Mouse (Mus musculus) embryonic stem cell, embryonic (primary cell): ENCODE data around the gene Ano10.
"Not testable (repeated sequence)": the region's sequence is repeated elsewhere in the genome, so short reads cannot be mapped to it uniquely, and the experiment has no call there.

Experiments
- CTCF ChIA-PET, 4 experiments: fragments of 300-600 bp in 2 of 4; fragments of 350-600 bp in 2 of 4; sonication (Branson Sonifier 250); formaldehyde crosslinking; loops; one replicate each; lab custom pipeline; 2022; ENCODE audit warnings: inconsistent platforms in 2 of 4; lab: Charles Lee
- POLR2A ChIA-PET, 4 experiments: fragments of 300-600 bp in 2 of 4; fragments of 350-600 bp in 2 of 4; sonication (Branson Sonifier 250); formaldehyde crosslinking; loops; one replicate each; lab custom pipeline; 2022; ENCODE audit warnings: antibody characterized with exemption in 4 of 4, inconsistent platforms in 1 of 4; lab: Charles Lee

Ano10 gene

DNA sequence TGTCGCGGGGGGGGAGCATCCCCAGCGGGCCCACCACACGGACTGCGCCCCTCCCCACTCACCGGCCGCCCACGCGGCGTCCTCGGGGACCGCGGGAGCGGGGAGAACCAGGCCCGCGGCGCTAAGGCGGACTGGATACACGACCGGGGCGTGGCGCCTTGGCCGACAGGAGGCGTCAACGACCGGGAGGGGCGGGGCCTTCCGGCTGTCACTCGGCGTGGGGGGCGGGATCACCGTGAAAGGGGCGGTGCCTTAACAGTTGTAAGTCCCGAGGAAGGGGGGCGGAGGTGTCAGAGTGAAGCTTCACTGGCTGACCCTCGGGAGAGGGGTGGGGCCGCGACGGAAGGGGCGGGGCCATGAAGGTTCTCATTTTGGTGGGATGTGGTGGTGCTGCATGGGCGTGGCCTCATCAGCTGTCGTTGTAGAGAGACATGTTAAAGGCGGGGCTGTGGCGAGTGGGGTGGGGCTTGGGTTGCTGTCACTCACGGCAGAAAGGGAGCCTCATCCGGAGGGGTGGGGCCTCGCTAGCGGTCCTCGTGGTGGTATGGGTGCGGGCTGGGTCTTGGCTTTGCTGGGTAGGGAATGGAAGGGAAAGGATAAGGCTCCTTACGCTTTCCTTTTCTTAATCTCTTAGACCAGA is at the start of gene Ano10:
Gene Ano10, minus strand, starts transcription at position 182 of the 640 bp plus-strand sequence.
- ChIA-PET CTCF (interaction anchor here in 2 of 4 experiments (0.6 to 1.5 kb wide), 8 partner anchors 9 to 652 kb away, joined by 3 to 11 read pairs (median 4); partner anchors contain the start of genes Lyzl4 (in 1 of the 2) and Vipr1 (in 1 of the 2)), POLR2A (interaction anchor here in 3 of 4 experiments (0.7 to 2.0 kb wide), 12 partner anchors 9 to 575 kb away, joined by 3 to 13 read pairs (median 4); partner anchors contain the start of genes Higd1a (in 1 of the 3) and Nktr (in 1 of the 3))

DNA sequence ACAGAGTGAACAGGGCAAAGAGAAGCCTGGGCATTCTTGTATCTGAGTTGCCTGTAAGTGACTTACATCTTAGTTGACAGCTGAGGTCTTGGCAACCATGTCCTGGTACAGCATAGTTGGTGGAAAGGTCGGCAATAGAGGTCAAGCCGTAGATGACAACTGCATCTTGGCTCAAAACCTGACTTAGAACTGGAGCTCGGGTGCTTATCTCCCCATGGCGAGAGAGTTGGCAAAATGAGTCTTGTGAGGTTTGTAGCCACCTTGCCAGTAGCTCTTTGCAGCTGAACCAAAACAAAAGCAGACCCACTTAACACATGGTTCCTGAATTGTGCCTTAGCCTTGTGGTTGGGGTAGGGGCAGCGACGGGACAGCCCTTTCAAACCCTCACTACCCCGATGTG is 49.2 kb upstream of the Ano10 start:
- CTCF ChIA-PET, result interaction anchor here in 1 of 4 experiments (1.0 kb wide), 1 partner anchor 282 kb away, joined by 4 read pairs; no protein-coding TSS in a partner anchor

DNA sequence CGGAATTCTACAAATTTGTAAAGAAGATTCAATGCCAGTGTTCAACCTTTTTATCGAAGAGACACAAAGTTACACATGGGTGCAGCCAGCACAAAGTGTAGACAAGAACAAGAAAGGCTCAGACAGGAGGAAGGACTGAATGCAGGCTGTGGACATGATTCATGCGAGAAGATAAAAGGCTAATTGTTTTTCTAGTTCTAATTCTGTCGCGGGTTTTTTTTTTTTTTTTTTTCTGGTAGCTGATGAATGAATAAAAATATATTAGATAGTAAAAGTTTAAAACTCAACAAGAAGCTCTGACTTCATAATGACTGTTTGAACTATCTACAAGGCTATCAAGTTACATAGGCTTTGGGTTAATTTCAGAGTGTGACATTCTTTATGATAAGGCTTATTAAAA is 45.7 kb upstream of the Ano10 start:
- POLR2A ChIA-PET, result no interaction called here
- CTCF ChIA-PET, result interaction anchor here in 1 of 4 experiments (0.6 kb wide), 2 partner anchors 270 to 585 kb away, joined by 5 to 9 read pairs; no protein-coding TSS in a partner anchor

More for the DNA sequence above, 49.2 kb upstream of the Ano10 start:
- POLR2A ChIA-PET, result interaction anchor here in 1 of 4 experiments (1.0 kb wide), 1 partner anchor 23 kb away, joined by 3 read pairs; no protein-coding TSS in a partner anchor

DNA sequence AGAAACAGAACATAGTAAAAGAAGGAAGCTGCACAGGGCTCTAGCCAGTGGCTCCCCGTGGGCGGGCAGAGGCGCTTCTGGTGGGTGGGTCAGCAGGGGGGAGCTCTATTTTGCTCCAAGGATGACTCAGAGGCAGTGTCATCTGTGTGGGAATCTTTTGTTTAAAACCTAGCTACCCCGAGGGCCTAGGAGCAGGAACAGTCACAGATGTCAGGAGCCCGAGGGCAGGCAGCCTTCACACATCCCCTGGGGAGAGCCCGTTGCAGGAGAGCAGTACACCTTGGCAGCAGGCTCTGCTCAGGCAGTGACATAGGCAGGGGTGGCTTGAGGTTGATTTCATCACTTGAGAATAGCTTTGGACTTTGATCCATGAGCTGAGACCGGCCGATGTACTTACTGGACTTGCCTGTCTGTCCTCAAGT is 43.3 kb upstream of the Ano10 start:
- ChIA-PET POLR2A (interaction anchor here in 1 of 4 experiments (1.1 kb wide), 1 partner anchor 26 kb away, joined by 4 read pairs; no protein-coding TSS in a partner anchor), CTCF (interaction anchor here in 1 of 4 experiments (1.2 kb wide), 1 partner anchor 113 kb away, joined by 4 read pairs; no protein-coding TSS in a partner anchor)

DNA sequence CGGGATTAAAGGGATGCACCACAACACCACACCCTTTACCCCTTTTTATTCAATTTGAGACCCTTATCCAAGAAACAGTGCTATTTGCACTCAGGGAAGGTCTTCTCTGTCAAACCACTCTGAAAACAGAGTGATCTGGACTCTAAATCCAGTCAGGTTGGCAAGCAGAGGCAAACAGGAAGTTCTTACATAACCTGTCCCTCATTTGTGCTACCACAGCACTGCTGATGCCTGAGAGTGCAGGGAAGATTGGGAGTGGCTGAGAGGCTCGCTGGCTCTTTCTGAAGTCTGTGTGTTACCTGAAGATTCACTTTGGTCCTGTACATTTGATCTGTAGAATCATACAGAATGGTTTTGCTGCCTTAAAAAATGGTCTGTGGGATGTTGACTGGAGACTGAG is 42.5 kb upstream of the Ano10 start:
- ChIA-PET POLR2A (interaction anchor here in 1 of 4 experiments (1.3 kb wide), 1 partner anchor 10 kb away, joined by 3 read pairs; no protein-coding TSS in a partner anchor), CTCF (interaction anchor here in 1 of 4 experiments (0.6 kb wide), 1 partner anchor 73 kb away, joined by 3 read pairs; no protein-coding TSS in a partner anchor)

DNA sequence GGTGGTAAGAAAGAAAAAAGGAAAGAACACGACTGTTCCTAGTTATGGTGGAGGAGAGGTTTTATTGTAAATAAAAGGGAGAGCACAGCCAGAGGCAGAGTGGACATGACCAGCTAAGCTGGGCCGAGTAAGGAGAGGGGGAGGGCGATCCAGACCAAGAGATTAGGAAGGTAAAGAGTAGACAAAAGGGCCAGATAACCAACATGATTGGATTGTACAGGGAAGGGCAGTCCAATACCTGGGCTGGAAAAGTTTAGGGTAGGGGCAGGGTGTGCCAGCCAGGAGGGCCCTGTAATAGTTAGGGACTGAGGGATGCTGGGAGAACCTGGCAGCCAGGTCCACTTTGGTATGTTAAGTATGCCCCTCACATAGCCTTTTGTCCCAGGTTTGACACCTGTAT is 34.0 kb upstream of the Ano10 start:
- ChIA-PET POLR2A (no interaction called here), CTCF (no interaction called here)

DNA sequence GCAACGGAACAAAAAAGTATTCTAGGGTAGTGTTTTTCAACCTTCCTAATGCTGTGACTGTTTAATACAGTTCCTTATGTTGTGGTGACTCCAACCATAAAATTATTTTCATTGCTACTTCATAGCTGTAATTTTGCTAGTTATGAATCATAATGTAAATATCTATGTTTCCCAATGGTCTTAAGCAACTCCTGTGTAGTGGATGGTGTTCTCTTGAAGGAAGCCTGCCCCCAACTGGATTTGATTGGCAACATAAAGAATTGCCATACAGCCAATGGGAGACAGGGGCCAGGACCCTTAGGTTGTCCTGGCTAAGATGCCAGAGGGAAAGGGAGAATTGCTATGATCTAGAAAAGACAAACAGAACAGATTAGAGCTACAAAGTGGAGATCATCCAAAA is 31.8 kb upstream of the Ano10 start:
- CTCF ChIA-PET, result interaction anchor here in 2 of 4 experiments (0.5 to 0.6 kb wide), 2 partner anchors 119 to 209 kb away, joined by 3 to 8 read pairs; partner anchors contain the start of gene Snrk (in 1 of the 2)
- POLR2A ChIA-PET, result interaction anchor here in 1 of 4 experiments (1.8 kb wide), 1 partner anchor 10 kb away, joined by 3 read pairs; no protein-coding TSS in a partner anchor

DNA sequence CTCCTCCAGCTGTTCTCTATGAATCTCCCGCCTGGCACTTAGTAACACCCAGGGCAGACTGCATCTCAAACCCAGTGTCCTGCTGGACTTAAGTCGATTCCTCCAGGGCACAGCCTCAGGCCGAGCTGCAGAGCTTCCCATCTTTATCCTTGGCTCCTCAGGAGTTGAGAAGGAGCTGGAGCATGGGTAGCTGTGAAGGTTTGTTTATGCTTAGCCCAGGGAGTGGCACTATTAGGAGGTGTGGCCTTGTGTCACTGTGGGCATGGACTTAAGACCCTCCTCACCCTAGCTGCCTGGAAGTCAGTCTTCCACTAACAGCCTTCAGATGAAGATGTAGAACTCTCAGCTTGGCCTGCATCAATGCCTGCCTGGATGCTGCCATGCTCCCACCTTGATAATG is 28.1 kb upstream of the Ano10 start:
- CTCF ChIA-PET, result interaction anchor here in 1 of 4 experiments (0.6 kb wide), 1 partner anchor 409 kb away, joined by 3 read pairs; no protein-coding TSS in a partner anchor
- POLR2A ChIA-PET, result no interaction called here

DNA sequence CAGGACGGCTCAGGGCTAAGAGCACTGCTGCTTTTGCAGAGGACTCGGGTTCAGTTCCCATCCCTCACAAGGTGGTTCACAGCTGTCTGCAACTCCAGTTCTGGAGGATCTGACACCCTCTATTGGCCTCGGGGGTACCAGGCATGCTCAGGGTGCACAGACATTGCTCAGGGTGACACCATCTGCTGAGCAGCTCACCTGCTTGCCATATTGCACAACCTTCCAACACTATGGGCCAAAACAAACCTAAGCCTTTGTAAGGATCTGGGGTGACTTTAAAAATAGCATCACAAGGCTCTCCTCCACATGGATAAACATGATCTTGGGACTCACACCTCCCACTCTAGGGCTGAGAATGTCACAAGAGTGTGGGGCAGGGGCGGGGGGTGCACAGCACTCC is 26.4 kb upstream of the Ano10 start:
- ChIA-PET CTCF (no interaction called here), POLR2A (interaction anchor here in 1 of 4 experiments (1.0 to 1.1 kb wide), 3 partner anchors 9 to 29 kb away, joined by 3 to 4 read pairs (median 3); no protein-coding TSS in a partner anchor)

DNA sequence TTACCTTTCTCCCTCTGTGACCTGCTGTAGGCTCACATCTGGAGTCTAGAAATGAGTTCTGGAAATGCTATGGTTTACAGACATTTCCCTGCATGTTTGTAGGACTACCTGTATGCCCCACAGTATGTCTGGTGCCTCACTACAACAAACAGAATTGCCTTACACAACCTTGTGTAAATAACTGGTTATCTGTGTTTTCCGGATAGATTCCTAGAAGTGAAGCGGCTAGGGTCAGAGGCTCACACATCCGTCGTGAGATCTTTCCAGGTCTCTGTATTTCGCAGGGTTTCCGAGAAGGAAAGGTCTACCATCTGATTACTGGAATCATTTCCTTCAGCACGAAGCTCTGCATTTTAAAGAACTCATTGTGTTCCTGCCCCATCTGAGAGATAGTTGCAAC is 22.3 kb upstream of the Ano10 start:
- CTCF ChIA-PET, result no interaction called here
- POLR2A ChIA-PET, result no interaction called here

DNA sequence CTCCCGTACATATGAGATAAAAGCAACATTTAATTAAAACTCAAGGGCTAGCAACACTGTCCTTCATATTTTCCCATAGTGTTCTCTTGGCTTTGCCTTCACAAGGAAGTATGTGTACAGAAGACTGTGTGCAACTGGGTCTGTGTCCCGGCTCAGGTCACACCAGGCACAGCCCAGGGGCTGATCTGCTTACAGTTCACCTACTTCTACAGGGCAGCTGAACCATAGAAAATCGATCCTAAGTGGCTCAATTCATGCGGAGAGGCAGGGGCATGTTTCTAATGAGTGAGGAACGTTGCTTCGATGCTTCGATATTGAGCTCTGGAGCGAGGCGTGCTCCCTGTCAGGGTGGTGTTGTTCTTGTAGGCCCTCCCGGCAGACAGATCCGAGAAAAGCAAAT is 21.3 kb upstream of the Ano10 start:
- ChIA-PET CTCF (no interaction called here), POLR2A (interaction anchor here in 1 of 4 experiments (0.8 to 1.3 kb wide), 2 partner anchors 21 to 30 kb away, joined by 5 to 9 read pairs; partner anchors contain the start of gene Ano10)

DNA sequence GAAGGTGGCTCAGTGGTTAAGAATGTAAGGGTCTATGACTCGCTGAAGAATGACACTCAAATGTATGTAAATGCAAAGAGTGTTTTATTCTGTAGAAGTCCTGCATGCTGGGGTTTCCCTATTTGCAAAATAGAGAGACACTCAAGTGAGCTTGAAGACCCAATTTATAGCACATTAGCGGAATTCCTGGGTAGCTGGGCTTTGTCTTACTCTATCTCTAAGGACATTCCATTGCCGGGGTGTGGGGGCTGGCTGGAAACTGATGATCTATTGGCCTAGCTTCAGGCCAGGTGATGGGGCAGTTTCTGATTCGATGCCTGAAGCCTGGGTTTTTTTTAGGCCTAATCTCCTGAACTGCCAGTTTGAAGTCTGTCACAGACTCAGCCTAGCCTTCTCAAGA is 20.7 kb upstream of the Ano10 start:
- ChIA-PET POLR2A (interaction anchor here in 1 of 4 experiments (0.8 to 1.3 kb wide), 2 partner anchors 21 to 29 kb away, joined by 5 to 9 read pairs; partner anchors contain the start of gene Ano10), CTCF (no interaction called here)

DNA sequence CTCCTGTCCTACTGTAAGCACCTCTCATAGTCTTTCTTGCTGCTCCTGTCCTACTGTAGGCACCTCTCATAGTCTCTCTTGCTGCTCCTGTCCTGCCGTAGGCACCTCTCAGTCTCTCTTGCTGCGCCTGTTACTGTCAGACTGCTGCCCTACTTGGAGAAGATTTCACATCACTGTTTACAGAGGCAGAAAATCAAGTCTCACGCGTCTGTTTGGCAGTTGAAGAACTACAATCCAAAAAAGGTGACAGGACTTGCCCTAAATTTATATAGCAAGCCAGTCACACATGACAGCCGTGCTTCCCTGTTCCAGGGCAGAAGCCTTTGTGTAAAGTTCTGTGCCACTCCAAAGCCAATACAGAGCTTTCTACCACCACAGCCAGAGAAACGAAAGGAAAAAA is 20.2 kb upstream of the Ano10 start:
- ChIA-PET POLR2A (interaction anchor here in 1 of 4 experiments (0.8 to 1.3 kb wide), 2 partner anchors 20 to 29 kb away, joined by 5 to 9 read pairs; partner anchors contain the start of gene Ano10), CTCF (no interaction called here)

DNA sequence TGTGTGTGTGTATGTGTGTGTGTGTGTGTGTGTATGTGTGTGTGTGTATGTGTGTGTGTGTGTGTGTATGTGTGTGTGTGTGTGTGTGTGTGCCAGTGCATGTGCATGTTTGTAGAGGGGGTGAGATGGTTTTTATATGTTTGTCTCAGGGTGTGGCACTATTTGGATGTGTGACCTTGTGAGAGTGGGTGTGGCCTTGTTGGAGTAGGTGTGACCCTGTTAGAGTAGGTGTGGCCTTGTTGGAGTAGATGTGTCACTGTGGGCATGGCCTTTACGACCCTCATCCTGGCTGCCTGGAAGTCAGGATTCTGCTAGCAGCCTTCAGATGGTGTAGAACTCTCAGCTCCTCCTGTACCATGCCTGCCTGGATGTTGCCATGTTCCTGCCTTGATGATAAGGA is 18.9 kb upstream of the Ano10 start:
- POLR2A ChIA-PET, CTCF ChIA-PET: not testable (repeated sequence)

DNA sequence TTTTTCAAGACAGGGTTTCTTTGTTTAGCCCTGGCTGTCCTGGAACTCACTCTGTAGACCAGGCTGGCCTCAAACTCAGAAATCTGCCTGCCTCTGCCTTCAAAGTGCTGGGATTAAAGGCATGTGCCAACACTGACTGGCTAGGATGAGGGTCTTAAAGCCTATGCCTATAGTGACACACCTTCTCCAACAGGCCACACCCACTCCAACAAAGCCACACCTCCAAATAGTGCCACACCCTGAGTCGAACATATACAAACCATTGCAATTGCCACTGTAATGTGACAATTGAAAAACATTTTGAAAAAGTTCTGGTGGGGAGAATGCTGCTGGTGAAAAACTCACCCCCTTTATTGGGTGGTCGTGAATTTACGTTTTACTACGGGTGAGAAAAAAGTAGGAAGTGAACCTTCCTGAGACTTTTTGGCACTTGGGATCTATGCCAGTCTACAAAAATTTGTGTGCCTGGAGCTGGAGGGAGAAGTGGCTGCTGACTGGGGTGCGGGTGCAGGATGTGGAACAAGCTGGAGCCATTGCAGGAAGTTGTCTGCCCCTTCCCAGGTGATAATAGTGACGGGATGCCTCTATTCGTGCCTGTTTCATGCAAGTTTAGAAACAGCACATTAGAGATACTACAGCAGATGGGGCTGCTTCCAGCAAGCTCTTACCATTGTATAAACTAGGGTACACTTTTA is 18.2 kb upstream of the Ano10 start:
- ChIA-PET CTCF (interaction anchor here in 3 of 4 experiments (0.6 to 2.3 kb wide), 5 partner anchors 18 to 424 kb away, joined by 3 to 11 read pairs (median 4); partner anchors contain the start of gene Ano10 (in 2 of the 3)), POLR2A (no interaction called here)

DNA sequence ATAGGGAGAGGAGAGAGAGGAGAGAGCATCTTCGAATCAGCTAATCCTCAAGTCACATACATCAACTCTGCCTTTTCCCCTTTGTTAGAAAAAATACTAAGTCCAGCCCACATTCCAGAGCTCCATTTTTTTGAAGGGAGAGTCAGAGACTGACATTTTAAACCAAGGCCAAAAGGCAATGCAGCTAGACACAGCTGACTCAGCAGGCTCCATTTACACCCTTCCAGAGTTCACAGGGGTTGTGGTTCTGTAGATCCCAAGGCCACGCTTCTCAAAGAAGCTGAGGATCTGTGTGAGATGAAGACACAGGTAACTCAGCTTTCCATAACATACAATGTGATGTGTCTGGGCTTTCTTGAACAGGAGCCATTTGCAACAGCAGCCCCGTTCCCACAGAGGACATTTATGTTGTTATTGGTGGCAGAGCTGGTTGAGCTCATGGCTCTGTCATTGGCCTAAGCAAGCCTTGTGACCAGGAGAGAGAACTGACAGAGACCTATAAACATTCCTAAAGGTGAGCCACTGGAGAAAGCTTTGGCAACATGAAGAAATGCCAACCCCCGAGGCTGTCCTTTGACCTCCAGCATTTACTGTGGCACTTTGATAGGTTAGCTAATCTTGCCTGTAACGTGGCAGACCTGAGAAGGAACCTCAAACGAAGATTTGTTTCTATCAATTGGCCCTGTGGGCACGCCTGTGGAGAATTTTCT is 17.0 kb upstream of the Ano10 start:
- ChIA-PET CTCF (interaction anchor here (0.6 to 2.3 kb wide), 24 partner anchors 17 to 1025 kb away, joined by 3 to 11 read pairs (median 4); partner anchors contain the start of gene Ano10 (in 1 of the 4)), POLR2A (interaction anchor here (0.7 to 2.3 kb wide), 8 partner anchors 9 to 554 kb away, joined by 3 to 13 read pairs (median 4); partner anchors contain the start of genes Ano10 (in 2 of the 4) and Zfp445 (in 1 of the 4))

DNA sequence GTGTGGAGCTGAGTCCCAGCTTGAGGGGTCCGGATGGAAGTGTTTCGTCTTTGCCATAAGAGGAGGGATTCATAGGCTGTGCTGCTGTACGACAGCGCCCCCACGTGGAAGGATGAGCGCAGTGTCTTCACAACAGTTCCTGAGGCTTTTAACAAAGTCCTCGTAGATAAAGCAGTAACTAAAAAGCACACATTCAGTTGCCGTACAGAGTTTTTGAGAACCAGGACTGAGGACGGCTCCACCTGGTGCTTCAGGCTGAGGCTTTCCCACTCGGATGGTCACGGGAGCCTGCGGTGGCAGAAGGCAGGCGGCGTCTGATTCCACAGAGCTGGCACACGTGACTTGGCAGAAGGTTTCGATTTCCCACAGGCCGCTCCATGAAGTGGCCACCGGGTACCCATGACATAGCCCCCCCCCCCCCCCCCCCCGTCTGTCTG is 16.4 kb upstream of the Ano10 start:
- CTCF ChIA-PET, result interaction anchor here (0.6 to 2.3 kb wide), 29 partner anchors 16 to 1024 kb away, joined by 3 to 11 read pairs (median 4); partner anchors contain the start of gene Ano10 (in 1 of the 4)
- POLR2A ChIA-PET, result interaction anchor here (0.7 to 2.3 kb wide), 8 partner anchors 16 to 555 kb away, joined by 3 to 13 read pairs (median 4); partner anchors contain the start of genes Ano10 (in 2 of the 4) and Zfp445 (in 1 of the 4)
